Mouse (Mus musculus) olfactory bulb, adult 2 months (tissue): ENCODE data around the gene Gimap8.

Experiments
- CTCF ChIP-seq: fragments of 200-500 bp; IDR thresholded peaks from 2 replicates; pipeline ENCODE4 v1.5.1; 2012; ENCODE audit warnings: low read depth, mild to moderate bottlenecking, low read length, moderate library complexity; ENCODE audit not compliant: insufficient read depth
- POLR2A ChIP-seq: fragments of 200-500 bp; IDR thresholded peaks from 2 replicates; pipeline ENCODE4 v1.6.1; 2012; ENCODE audit warnings: mild to moderate bottlenecking, low read depth, low read length, moderate library complexity; ENCODE audit not compliant: insufficient read depth

GRCm38 (mm10) chr6:48646309-48646690, 734 bp upstream of the Gimap8 start:
- TF ChIP-seq POLR2A = no peak
- no peak for TF ChIP-seq CTCF
